Mouse (Mus musculus): ENCODE data around the gene Trak1. TPM values are rescaled to one million over a fixed set of nuclear protein-coding genes. Genes with fewer than 3 reads are reported as not detected.

Trak1 gene
- total RNA-seq, 1 experiment from 2014 or later = 29.2 TPM

DNA sequence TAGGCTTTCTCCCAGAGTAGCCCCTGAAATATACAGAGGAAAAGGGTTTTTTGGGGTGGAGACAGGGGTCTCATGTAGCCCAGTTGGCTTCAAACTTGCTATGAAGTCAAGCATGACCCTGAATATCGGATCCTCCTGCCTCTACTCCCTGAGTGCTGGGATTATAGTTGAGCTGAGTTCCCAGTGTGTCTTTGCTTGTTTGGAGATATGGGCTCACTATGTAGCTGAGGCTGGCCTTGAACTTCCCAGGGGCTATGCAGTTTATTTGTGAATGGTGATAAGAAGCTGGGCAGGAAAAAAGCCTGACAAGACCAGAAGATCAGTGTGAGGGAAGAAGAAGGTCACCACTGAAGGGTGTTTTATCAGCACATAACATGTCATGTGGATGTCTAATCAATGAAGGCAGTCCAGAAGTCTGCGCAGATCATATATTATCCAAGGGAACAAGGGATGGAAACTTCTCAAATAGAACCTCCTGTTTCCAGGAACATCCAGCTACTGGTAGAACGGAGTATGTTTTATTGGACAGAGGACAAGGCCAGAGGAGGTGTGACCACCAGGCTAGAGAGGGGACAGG, 10.9 kb upstream of the Trak1 start:
- no peak for ATAC-seq (replicated peaks; ENCODE audit: insufficient number of reproducible peaks, low FRiP score, low TSS enrichment, poor library complexity, severe bottlenecking)

DNA sequence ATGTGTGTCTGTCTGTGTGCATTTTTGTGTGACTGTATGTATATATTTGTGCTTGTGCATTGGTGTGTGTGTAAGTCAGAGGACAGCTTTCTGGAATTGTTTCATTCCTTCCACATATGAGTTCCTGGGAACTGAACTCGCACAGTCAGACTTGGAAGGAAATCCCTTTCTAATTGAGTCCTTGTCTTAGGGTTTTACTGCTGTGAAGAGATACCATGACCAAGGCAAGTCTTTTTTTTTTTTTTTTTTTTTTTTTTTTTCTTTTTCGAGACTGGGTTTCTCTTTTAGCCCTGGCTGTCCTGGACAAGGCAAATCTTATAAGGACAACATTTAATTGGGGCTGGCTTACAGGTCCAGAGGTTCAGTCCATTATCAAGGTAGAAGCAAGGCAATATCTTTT, 6.0 kb upstream of the Trak1 start:
- no peak for ATAC-seq (replicated peaks; ENCODE audit: insufficient number of reproducible peaks, low FRiP score, low TSS enrichment, poor library complexity, severe bottlenecking)

DNA sequence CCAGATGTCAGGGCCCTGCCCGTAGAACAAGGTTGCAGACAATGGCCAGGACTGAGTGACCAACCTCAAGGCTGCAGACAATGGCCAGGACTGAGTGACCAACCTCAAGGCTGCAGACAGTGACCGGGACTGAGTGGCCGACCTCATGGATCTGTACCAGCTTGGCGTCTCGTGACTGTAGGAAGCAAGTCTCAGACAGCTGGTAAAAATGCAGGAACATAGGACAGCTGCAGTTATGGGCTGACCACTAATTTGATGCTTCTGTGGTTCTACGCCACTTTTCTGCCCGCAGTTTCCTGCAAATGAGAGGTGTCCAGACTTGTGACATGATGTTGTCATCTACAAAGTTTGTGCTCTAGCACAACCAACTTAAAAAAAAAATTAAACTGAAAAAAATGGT, 4.1 kb upstream of the Trak1 start:
- ATAC-seq (replicated peaks; ENCODE audit: insufficient number of reproducible peaks, low FRiP score, low TSS enrichment, poor library complexity, severe bottlenecking) = no peak

DNA sequence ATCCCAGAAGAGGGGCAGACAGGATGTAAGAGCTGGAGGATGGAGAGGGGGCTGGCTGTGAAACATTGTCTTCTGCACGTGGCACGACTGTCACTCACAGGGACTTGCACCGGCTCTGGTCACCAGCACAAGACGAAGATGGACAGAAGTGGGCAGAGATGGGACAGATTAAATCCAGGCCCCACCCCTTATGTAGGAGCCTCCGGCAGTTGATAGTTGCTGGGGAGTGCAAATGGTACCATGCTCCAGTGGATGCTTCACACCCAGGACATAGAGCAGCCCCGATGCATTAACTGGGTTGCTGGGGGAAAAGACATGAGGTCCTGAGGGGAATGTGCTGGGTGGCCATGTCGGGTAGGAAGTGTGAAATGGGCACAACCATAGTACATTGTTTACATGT, 2.1 kb upstream of the Trak1 start:
- no peak for ATAC-seq (replicated peaks; ENCODE audit: insufficient number of reproducible peaks, low FRiP score, low TSS enrichment, poor library complexity, severe bottlenecking)

DNA sequence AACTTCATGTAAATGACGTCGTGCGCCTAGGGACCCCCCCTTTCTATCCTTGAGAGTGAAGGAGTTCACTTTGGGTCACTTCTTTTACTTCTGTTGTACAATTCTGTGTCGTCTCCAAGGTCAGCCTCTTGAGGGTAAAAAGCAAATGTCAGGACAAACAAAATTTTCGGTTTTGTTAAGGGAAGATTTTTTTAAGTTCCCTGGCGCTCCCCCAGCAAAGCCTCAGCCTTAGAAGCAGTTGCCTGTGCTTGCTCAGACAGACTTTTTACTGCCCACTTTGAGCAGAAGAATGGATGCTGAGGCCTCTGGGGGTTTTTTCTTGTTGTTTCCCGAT, 730 bp downstream of the Trak1 start:
- no peak for ATAC-seq (replicated peaks; ENCODE audit: insufficient number of reproducible peaks, low FRiP score, low TSS enrichment, poor library complexity, severe bottlenecking)

DNA sequence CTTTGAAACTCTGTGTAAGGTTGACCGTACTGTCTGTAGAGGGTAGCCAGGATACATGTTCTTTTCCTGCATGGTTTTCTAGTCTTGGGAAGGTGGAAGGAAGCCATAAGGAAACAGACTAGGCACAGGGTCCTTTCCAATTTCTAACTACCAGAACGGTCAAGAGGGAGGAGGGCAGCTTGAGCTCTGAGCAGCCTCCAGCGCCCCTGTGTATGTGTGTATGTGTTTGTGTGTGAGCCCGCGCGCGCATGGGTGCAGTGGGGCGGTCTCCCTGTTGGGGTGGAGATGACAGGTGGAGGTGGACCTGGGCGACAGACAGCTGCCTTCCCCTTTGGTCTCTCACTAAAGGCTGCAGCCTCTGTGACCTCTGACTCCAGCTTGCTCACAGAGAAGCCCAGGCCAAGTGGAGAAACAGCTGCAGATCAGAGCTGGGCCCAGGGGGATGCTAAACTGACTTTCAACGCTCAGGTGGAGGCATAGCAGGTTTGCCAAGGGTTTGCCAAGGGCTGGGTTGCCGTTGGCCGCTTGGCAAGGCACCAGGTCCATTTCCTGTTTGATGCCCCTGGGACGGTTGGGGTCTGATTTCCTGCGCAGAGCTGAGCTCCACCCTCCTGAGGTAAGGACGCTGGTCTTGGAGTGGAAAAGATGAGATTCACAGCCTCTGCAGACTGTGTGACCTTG, 1.2 kb downstream of the Trak1 start:
- 0 out of 2 replicates have a peak, but pooled peaks have one; percentile 27 for ATAC-seq (replicated peaks; ENCODE audit: insufficient number of reproducible peaks, low FRiP score, low TSS enrichment, poor library complexity, severe bottlenecking)

DNA sequence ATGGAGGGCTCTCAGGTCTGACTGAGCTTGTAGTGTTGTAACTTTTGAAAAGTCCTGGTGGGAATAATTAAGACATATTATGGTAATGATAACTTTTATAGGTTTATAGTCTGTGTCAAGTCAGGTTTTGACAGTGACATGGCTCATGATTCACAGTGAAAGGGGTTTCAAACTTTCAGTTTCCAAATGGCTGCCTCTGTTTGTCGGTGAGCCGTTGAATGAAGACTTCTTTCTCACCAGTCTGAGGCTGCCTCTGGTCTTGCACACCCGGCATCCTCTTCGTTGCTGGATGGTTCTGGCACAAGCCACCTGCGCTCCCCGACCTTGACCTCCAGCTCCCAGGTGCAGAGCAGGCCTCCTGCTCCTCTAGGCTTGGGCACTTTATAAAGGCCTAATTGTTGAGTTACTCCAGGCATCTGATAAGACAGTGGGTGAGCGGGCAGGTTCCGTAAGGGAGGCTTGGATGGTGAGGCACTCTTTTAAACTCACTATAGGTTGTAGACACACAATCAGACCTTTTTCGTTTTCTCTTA, 2.0 kb downstream of the Trak1 start:
- no peak for ATAC-seq (replicated peaks; ENCODE audit: insufficient number of reproducible peaks, low FRiP score, low TSS enrichment, poor library complexity, severe bottlenecking)

DNA sequence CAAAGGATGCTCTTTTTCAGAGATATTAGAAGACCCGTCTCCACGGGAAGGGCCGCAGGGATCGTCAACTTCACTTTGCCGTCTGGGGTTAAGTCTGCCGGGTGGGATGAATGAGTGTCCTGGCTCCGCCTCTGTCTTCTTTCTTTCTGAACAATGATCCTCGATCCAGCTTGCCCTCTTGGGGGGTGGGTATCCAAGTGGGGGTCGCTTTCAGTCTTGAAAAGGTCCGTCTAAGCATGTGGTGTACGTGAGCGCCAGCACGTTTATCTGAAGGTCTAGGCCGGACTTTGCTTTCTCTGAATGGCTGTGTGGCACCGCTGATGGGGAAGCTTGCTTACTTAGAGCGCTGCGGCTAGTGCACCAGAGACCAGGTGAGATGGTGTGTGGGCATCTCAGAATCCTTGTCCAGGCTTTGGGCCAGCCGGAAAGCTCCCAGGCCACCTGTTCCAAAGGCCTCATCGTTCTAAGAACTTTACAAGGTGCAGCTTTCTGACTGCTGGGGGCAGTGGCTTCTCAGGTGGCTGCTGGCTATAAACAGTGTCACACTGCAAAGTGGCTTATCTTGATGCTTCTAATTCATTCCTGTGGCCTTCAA, 2.8 kb downstream of the Trak1 start:
- ATAC-seq (replicated peaks; ENCODE audit: insufficient number of reproducible peaks, low FRiP score, low TSS enrichment, poor library complexity, severe bottlenecking) = no peak

DNA sequence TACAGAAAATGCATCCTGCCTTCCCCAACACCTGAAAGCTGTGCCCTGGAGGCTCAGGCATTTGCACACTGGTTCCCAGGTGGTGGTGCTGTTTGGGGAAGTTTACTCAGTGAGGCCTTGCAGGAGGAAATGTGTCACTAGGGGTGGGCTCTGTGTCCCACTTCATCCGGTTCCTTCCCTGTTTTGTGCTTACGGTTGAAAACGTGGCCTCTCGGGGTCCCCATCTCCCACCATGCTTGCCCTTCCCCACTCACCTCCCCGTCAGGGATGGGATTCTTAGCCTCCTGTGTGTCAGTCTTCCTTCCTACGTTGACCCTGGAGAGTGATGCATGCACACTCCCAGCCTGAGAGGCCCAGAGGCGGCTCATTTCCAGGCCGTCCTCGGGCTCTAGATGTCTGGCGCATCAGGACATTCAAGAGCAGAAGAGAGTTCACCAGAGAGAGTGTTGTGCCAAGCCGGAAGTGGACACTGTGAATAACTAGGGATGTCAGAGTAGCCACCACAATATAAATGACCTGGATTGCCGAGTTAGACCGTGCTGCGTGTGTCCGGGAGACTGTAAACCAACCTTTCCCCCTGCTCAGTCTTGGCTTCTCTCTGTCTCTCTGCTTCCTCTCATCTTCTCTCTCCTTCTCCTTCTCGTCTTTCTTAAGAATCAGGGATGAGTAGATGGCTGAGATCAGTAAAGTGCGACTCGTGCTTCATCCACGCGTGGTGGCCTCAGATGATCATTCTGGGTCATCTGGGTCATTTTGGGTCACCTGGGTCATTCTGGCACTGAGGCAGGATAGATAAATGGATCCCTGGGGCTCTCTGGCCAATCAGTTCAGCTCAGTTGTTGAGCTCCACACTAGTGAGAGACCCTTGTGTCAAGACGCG, 4.0 kb downstream of the Trak1 start:
- no peak for ATAC-seq (replicated peaks; ENCODE audit: insufficient number of reproducible peaks, low FRiP score, low TSS enrichment, poor library complexity, severe bottlenecking)

DNA sequence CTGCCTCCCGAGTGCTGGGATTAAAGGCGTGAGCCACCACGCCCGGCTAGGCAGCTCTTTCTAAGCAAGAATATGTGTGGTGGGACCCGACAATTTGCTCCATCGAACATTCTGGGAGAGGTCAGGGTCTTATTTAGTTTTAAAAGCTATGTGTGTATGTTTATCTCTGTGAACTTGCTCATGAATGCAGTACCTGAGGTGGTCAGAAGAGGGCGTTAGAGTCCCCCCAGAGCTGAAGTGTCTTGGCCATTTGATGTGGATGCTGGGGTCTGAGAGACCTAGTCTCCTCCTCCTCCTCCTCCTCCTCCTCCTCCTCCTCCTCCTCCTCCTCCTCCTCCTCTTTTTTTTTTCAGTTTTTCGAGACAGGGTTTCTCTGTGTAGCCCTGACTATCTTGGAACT, 5.2 kb downstream of the Trak1 start:
- no peak for ATAC-seq (replicated peaks; ENCODE audit: insufficient number of reproducible peaks, low FRiP score, low TSS enrichment, poor library complexity, severe bottlenecking)

DNA sequence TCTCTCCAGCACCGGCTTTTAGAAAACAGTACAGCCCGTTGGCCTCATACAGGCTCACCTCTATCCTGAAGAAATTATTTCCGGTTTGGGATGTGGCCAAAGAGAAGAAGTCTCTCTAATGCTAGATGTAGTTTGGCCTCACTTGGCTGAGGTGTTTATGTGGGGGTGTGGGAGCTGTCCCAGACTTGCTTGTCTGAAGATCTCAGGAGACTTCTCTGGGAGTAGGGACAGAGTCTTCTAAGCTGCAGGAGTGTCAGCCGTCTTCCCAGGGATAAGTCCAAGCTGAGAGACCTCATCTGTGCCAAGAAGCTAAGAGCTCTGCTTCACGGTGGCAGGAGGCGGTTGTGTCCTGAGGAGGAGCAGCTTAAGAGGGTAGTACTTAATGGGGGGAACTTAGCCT, 5.8 kb downstream of the Trak1 start:
- ATAC-seq (replicated peaks; ENCODE audit: insufficient number of reproducible peaks, low FRiP score, low TSS enrichment, poor library complexity, severe bottlenecking) = no peak

DNA sequence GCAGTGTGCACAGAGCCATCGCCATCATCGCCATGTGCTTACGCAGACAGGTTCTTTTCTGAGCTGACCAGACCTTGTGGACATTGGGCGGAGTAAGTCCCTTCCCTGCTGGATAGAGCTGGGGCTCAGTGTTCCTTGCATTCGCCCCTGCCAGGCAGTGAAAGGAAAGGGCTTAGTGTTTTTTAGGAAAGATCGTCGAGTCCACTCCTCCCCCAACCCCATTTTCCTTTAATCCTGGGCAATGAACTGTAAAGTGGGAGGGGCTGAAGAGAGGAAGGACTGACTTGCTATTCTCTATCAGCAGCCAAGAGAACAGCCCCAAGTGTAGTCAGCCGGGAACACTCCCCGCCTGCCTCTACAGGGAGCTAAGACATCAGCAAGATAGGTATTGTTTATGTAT, 6.4 kb downstream of the Trak1 start:
- ATAC-seq (replicated peaks; ENCODE audit: insufficient number of reproducible peaks, low FRiP score, low TSS enrichment, poor library complexity, severe bottlenecking) = no peak

DNA sequence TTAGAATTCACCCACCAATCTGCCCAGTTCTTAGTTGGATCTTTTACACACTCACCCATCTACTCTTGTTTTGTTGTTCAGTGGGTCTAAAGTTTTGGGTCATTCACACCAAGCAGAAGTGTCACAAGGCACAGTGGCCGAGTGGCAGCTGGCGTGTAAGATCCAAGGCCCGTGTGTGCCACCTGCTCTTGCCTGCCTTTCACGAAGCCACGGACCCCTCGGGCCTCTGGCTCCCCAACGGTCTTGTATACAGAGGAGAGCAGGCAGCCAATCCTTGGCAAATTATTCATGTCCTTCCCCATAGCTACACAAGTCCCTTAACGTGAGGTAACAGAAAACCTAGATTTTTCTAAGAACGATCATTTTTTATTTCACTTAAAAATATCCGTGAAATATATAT, 7.2 kb downstream of the Trak1 start:
- no peak for ATAC-seq (replicated peaks; ENCODE audit: insufficient number of reproducible peaks, low FRiP score, low TSS enrichment, poor library complexity, severe bottlenecking)

DNA sequence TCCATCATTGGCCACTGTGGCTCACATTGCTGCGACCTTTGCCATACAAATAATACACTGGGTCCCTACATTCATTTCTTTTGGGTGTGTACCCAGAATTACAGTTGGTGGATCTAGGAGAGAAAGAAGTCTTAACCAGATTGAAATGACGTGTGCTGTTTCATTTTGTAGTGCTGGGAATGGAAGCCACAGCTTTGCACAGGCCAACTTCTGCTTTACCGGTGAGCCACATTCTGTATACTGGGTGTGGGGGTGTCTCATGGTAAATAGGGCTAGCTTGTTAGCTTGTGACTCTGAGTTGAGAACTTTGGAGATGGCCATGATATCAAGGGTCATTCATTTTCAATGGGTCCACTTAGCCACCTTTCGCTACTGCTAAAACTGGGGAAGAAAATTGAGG, 8.2 kb downstream of the Trak1 start:
- ATAC-seq (replicated peaks; ENCODE audit: insufficient number of reproducible peaks, low FRiP score, low TSS enrichment, poor library complexity, severe bottlenecking) = peak; percentile 30; the same call in 1 of the 2 replicates

DNA sequence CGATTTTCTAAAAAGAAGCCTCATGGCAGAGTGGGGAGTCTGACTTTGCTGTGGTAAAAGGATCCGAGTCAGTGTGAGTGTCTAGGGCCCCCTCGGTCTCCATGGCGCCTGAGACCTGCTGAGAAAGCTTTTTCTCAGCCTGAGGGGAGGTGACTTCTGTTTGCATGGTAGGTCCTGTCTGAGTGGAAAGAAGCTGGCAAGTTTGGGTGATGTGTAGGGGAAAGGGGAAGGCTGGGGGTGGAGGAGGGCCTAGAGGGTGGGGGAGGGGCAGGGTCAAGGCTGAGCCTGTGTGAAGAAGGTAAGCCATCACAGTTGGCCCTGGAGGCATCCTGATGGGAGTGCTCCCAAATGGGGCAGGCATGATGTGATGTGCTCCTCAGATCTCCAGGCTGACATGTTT, 12.0 kb downstream of the Trak1 start:
- ATAC-seq (replicated peaks; ENCODE audit: insufficient number of reproducible peaks, low FRiP score, low TSS enrichment, poor library complexity, severe bottlenecking) = no peak

DNA sequence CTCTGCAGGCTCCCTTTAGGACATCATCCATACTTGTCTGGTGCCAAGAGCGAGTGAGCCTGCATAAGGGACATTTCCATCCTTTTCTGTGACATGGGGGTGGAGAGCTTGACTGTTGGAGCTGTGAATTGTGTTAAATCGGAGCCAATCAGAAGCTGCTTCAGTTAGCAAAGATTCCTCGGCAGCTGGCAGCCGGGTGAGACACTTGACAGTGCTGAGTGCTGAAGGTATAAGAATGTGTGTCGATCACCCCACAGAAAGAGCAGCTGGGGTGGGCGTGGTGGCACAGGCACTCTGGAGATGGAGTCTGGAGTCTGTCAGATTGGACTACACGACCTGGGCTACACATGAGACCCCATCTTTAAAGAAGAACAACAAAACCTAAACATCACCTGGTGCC, 13.2 kb downstream of the Trak1 start:
- no peak for ATAC-seq (replicated peaks; ENCODE audit: insufficient number of reproducible peaks, low FRiP score, low TSS enrichment, poor library complexity, severe bottlenecking)

DNA sequence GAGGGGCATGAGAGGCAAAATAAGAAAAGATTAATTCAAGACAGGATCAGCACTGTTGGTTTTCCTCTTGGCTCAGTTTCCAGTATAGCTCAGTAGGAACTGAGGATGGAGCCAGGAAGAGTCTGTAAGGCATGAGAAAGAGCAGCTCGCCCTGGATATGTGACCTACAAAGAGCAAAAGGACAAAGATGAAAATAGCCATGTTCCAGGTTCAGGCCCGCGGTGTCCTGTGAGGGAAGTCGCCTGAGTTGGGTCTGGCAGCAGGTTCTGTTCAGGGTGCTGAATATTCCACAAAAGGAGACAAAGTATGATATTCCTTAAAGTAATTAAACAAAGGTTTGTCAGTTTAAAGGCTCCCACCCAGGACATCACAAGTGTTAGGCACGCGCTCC, 14.5 kb downstream of the Trak1 start:
- ATAC-seq (replicated peaks; ENCODE audit: insufficient number of reproducible peaks, low FRiP score, low TSS enrichment, poor library complexity, severe bottlenecking) = no peak

DNA sequence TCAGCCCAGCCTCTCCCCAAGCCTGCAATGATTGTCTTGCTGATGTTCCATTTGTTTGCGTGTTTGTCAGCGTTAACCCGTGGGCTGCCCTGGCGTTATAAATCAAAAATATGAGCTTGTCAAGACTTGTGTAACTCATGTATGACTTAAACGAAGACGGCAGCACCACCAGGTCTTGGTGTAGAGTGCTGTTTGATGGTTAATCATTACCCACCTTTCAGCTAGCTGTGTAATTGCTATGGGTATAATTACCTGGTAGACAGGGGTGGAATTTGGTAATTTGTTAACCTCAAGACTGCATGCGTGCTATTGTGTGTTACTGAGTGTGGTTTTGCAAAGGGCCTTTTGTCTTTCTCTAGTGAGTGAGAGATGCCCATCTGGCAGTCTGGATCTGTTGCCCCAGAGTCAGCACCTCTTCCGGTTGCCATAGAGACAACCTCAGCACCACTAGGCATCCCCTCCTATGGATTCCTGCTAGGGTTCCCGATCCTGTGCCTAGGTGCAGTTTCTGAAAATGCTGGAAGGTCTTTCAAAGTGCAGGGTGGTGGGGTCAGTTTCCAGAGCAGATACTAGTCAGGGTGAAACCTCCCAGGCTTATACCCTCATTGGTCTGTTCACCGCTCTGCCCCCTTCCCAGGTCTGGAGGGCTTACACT, 15.1 kb downstream of the Trak1 start:
- no peak for ATAC-seq (replicated peaks; ENCODE audit: insufficient number of reproducible peaks, low FRiP score, low TSS enrichment, poor library complexity, severe bottlenecking)

Measured in monocyte, adult 5-6 weeks (primary cell).